Mouse (Mus musculus) intestine, embryonic 15.5 days (tissue): ENCODE results near the gene Pold3. TPM values are rescaled to one million over a fixed set of nuclear protein-coding genes. Genes with fewer than 3 reads are reported as not detected.
A peak's percentile ranks its signal among the peaks of the same experiment; 100 is the strongest.

Experiments
- ATAC-seq: fragments of 200-750 bp; cut with Nextera tagmentation; 2 replicates; pipeline ENCODE4 v1.8.0; 2017; ENCODE audit warnings: moderate TSS enrichment, moderate library complexity
- H3K27ac ChIP-seq: fragments of 300-500 bp; sonication (generic); 2 replicates; pipeline ENCODE4 v1.5.1; 2015; ENCODE audit warnings: mild to moderate bottlenecking, inconsistent platforms
- H3K27me3 ChIP-seq: fragments of 300-500 bp; sonication (generic); replicated peaks from 2 replicates; pipeline ENCODE4 v1.6.1; 2015; ENCODE audit warnings: inconsistent platforms
- H3K36me3 ChIP-seq: fragments of 300-500 bp; sonication (generic); 2 replicates; pipeline ENCODE4 v1.6.1; 2015; ENCODE audit warnings: inconsistent platforms
- H3K4me1 ChIP-seq: fragments of 300-500 bp; sonication (generic); replicated peaks from 2 replicates; pipeline ENCODE4 v1.6.1; 2015; ENCODE audit warnings: inconsistent platforms
- H3K4me2 ChIP-seq: fragments of 300-500 bp; sonication (generic); replicated peaks from 2 replicates; pipeline ENCODE4 v1.6.1; 2015; ENCODE audit warnings: mild to moderate bottlenecking, inconsistent platforms
- H3K4me3 ChIP-seq: fragments of 300-500 bp; sonication (generic); replicated peaks from 2 replicates; pipeline ENCODE4 v1.5.1; 2015; ENCODE audit warnings: inconsistent platforms
- H3K9ac ChIP-seq: fragments of 300-500 bp; sonication (generic); 2 replicates; pipeline ENCODE4 v1.6.1; 2015; ENCODE audit warnings: inconsistent platforms
- H3K9me3 ChIP-seq: fragments of 300-500 bp; sonication (generic); 2 replicates; pipeline ENCODE4 v1.6.1; 2016; ENCODE audit warnings: inconsistent platforms
- WGBS: fragments of 180-500 bp; shearing (Covaris S2); methylation state at CpG from one replicate; pipeline ENCODE4 v1.1.7; 2015; 5-methylcytosine and 5-hydroxymethylcytosine counted together
- polyA plus RNA-seq: library from polyadenylated mRNA; unstranded; fragments of >200 nt; fragmentation: Nextera tagmentation; extraction: Ambion mirVana; gene quantifications from 2 replicates; pipeline ENCODE4 v1.2.1, GENCODE M21; 2015

Pold3 gene
- 52.6 and 54.7 TPM in 2 replicates for polyA plus RNA-seq

DNA sequence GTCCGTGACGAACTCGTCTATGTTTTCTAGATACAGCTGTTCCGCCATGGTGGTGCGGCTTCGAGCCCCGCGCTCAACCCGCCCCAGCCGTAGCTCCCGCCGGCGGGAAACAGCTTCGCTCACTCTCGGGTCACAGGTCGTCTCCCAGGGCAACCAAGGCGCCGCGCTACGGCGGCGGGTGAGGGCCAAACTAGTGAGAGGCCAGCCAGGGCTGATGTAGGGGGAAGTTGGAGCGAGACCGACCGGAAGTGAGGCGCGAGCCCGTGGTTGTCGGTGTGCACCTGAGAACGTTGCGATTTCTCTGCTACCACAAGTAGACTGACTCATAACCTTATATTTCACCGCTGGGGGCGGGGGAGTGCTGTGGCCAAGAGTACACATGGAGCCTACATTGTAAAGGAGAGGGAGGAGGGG lies at the start of gene Pold3:
TSS of gene Pold3 (minus strand) at position 190 of the 414 bp plus-strand sequence.
- Histone ChIP-seq H3K27me3 (no peaks in the 10 kb centered on the region), H3K4me1 (no peaks in the 10 kb centered on the region), H3K4me2 (peak within 1 kb of the TSS; percentile 69), H3K9me3 (no peaks in the 10 kb centered on the region), H3K4me3 (peak within 1 kb of the TSS; percentile 79), H3K27ac (peak within 1 kb of the TSS; percentile 88), H3K9ac (peak within 1 kb of the TSS; percentile 82), H3K36me3 (peaks cover 8% of the 10 kb centered on the region; the same call in 1 of the 2 replicates)
- peak; percentile 96 for ATAC-seq
- WGBS: 0% methylated on average over 33 of the region's 33 CpGs

DNA sequence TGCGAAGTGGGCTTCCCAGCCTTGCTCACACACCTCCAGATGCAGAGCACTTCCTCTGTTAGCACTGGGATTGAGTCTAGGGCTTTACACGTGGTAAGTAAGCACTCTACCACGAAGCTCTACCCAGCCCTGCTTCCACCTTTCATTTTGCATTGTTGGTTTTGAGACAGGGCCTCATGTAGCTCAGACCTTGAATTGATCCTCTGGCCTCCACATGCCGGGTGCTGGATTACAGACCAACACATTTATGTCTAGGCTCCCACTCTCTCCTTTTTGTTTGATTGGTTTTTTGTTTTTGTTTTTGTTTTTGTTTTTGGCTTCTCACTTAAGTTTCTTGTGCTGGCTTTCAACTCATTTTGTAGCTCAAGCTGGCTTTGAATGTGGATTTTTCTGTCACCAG lies 49.4 kb upstream of the Pold3 start:
- ATAC-seq: no peak
- Histone ChIP-seq H3K4me1 (no peaks in the 10 kb centered on the region), H3K9ac (no peak overlapping the region), H3K27me3 (no peaks in the 10 kb centered on the region), H3K4me2 (no peak overlapping the region), H3K27ac (no peak overlapping the region), H3K9me3 (no peaks in the 10 kb centered on the region), H3K4me3 (no peak overlapping the region), H3K36me3 (no peaks in the 10 kb centered on the region)
- 62% methylated on average over 4 of the region's 4 CpGs for WGBS

DNA sequence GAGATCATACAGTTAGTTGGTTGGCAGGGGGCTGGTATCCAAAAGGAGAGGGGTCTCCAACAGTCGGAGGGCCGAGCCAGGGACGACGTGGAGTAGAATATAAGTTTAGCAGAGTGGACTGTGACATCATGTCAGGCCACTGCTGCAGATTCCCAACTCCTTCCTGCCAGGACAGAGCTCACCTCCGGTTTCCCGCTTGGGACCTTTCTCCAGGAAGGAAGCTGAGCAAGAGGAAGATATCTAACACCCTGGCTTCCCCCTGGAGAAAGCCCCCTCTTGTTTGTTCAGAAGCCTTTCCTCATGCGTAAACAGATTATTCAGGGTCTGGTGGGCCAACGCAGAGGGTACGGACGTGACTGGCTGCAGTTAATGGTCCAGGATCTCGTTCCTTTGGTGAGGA lies 47.3 kb upstream of the Pold3 start:
- H3K9ac ChIP-seq: no peak overlapping the region
- 69% methylated on average over 11 of the region's 11 CpGs for WGBS
- no peak for ATAC-seq
- H3K27me3 ChIP-seq: no peaks in the 10 kb centered on the region
- no peak overlapping the region for H3K4me3 ChIP-seq
- no peak overlapping the region for H3K4me2 ChIP-seq
- H3K9me3 ChIP-seq: no peaks in the 10 kb centered on the region
- H3K27ac ChIP-seq: no peak overlapping the region
- no peaks in the 10 kb centered on the region for H3K4me1 ChIP-seq
- no peaks in the 10 kb centered on the region for H3K36me3 ChIP-seq

GRCm38 (mm10) chr7:100163506-100163905 lies 42.1 kb upstream of the Pold3 start:
- no peak overlapping the region for H3K4me3 ChIP-seq
- H3K4me2 ChIP-seq: no peak overlapping the region
- no peak overlapping the region for H3K9ac ChIP-seq
- no peak overlapping the region for H3K27ac ChIP-seq
- H3K4me1 ChIP-seq: peaks cover 6% of the 10 kb centered on the region
- no peaks in the 10 kb centered on the region for H3K36me3 ChIP-seq
- ATAC-seq: no peak
- no peaks in the 10 kb centered on the region for H3K9me3 ChIP-seq
- H3K27me3 ChIP-seq: no peaks in the 10 kb centered on the region
- WGBS: 85% methylated on average over 4 of the region's 4 CpGs

GRCm38 (mm10) chr7:100160006-100160405 lies 38.6 kb upstream of the Pold3 start:
- H3K27me3 ChIP-seq: no peaks in the 10 kb centered on the region
- peak; percentile 9; the same call in 1 of the 2 replicates for ATAC-seq
- peak overlapping the region; percentile 95 for H3K4me2 ChIP-seq
- H3K4me1 ChIP-seq: peaks cover 6% of the 10 kb centered on the region
- 60% methylated on average over 7 of the region's 7 CpGs for WGBS
- H3K9me3 ChIP-seq: no peaks in the 10 kb centered on the region
- no peaks in the 10 kb centered on the region for H3K36me3 ChIP-seq
- peak overlapping the region; percentile 94 for H3K9ac ChIP-seq
- peak overlapping the region; percentile 94 for H3K4me3 ChIP-seq
- 0 out of 2 replicates have a peak overlapping the region, but pooled peaks have one; percentile 99 for H3K27ac ChIP-seq

- Histone ChIP-seq H3K4me1 (peaks cover 6% of the 10 kb centered on the region), H3K27me3 (no peaks in the 10 kb centered on the region), H3K9ac (peak within 1 kb of the TSS; percentile 94), H3K36me3 (no peaks in the 10 kb centered on the region), H3K9me3 (no peaks in the 10 kb centered on the region), H3K4me2 (peak within 1 kb of the TSS; percentile 95), H3K27ac (peak within 1 kb of the TSS; percentile 99), H3K4me3 (peak within 1 kb of the TSS; percentile 94)
- under 1% methylated on average over 78 of the region's 78 CpGs for WGBS
- peak; percentile 97 for ATAC-seq
Measured at GRCm38 (mm10) chr7:100159105-100159841, 37.9 kb upstream of the Pold3 start, which contains the start of gene Lipt2. TSS of gene Lipt2 (plus strand) at chr7:100159277.

DNA sequence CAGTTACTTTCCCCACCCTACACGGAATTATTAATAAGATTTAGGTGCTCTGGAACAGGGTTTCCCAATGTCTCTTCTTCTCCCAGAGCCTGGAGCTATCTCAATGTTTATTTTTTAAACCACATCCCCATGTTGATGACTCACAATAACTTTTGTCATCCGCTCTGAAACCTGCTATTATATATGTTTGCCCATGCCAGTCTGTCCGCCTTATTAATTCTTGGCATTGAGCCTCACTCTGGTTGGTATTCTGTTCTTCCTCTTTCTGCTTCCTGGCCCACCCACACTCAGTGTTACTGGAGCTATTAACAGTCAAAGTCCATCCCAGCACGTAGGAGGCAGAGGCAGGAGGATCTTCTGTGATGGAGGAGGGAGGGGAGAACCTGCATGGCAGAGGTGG lies 36.3 kb upstream of the Pold3 start:
- Histone ChIP-seq H3K4me3 (no peak overlapping the region), H3K27me3 (no peaks in the 10 kb centered on the region), H3K4me1 (peaks cover 4% of the 10 kb centered on the region), H3K36me3 (no peaks in the 10 kb centered on the region), H3K9ac (no peak overlapping the region), H3K27ac (no peak overlapping the region), H3K9me3 (no peaks in the 10 kb centered on the region), H3K4me2 (no peak overlapping the region)
- 73% methylated on average over 4 of the region's 4 CpGs for WGBS
- ATAC-seq: no peak

DNA sequence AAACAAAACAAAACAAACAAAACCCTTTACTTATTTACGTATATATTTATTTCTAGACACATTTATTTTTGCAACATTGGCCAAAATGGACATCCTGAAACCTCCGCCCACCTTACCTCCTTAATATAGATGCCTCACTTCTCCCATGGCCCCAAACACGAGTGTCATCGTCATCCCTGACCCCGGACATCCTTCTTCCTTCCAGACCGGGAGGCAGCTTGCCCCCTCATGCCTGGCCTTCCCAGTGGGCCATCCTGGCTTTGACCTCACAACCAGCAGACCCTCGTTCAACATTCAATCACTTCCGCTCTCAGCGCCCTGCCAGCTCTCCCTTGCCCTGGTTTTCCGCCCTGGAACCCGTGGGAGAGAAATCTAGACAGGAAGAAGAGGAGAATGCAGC lies 29.3 kb upstream of the Pold3 start:
- H3K27me3 ChIP-seq: no peaks in the 10 kb centered on the region
- H3K4me3 ChIP-seq: no peak overlapping the region
- no peak overlapping the region for H3K4me2 ChIP-seq
- H3K36me3 ChIP-seq: no peaks in the 10 kb centered on the region
- no peak for ATAC-seq
- no peaks in the 10 kb centered on the region for H3K4me1 ChIP-seq
- no peak overlapping the region for H3K27ac ChIP-seq
- H3K9ac ChIP-seq: no peak overlapping the region
- 83% methylated on average over 11 of the region's 11 CpGs for WGBS
- H3K9me3 ChIP-seq: no peaks in the 10 kb centered on the region

DNA sequence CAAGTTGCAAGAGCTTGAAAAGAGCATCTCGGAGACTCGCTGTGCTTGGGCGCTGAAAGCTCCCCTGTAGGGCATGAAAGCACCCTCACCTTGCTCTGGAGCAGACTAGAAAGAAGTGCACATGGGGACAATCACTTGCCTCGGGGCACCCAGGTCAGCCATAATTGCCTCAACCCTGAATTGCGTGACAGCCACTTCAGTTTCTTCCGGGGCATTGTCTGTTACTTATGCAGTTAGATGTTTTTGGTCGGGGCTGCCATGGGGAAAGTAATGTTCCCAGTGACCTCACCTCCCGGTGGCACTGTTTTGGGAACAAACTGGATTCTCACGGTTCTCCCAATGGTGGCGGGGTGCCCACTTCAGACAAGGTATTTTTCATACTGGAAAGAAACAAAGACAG lies 28.7 kb upstream of the Pold3 start:
- no peaks in the 10 kb centered on the region for H3K27me3 ChIP-seq
- no peak for ATAC-seq
- no peaks in the 10 kb centered on the region for H3K36me3 ChIP-seq
- H3K27ac ChIP-seq: no peak overlapping the region
- WGBS: 72% methylated on average over 10 of the region's 10 CpGs
- H3K4me2 ChIP-seq: no peak overlapping the region
- H3K4me1 ChIP-seq: no peaks in the 10 kb centered on the region
- no peak overlapping the region for H3K4me3 ChIP-seq
- no peak overlapping the region for H3K9ac ChIP-seq
- no peaks in the 10 kb centered on the region for H3K9me3 ChIP-seq

- H3K4me1 ChIP-seq: no peaks in the 10 kb centered on the region
- no peaks in the 10 kb centered on the region for H3K27me3 ChIP-seq
- no peaks in the 10 kb centered on the region for H3K9me3 ChIP-seq
- no peak overlapping the region for H3K4me2 ChIP-seq
- H3K27ac ChIP-seq: no peak overlapping the region
- H3K4me3 ChIP-seq: no peak overlapping the region
- no peaks in the 10 kb centered on the region for H3K36me3 ChIP-seq
- no peak for ATAC-seq
- WGBS: 84% methylated on average over 4 of the region's 4 CpGs
- H3K9ac ChIP-seq: no peak overlapping the region
Measured at GRCm38 (mm10) chr7:100148586-100148985, 27.2 kb upstream of the Pold3 start.

GRCm38 (mm10) chr7:100140591-100140990 lies 19.2 kb upstream of the Pold3 start:
- no peak for ATAC-seq
- H3K4me1 ChIP-seq: no peaks in the 10 kb centered on the region
- no peaks in the 10 kb centered on the region for H3K27me3 ChIP-seq
- no peak overlapping the region for H3K4me3 ChIP-seq
- H3K27ac ChIP-seq: no peak overlapping the region
- no peaks in the 10 kb centered on the region for H3K9me3 ChIP-seq
- H3K36me3 ChIP-seq: no peaks in the 10 kb centered on the region
- H3K4me2 ChIP-seq: no peak overlapping the region
- WGBS: 83% methylated on average over 1 of the region's 1 CpGs
- H3K9ac ChIP-seq: no peak overlapping the region

DNA sequence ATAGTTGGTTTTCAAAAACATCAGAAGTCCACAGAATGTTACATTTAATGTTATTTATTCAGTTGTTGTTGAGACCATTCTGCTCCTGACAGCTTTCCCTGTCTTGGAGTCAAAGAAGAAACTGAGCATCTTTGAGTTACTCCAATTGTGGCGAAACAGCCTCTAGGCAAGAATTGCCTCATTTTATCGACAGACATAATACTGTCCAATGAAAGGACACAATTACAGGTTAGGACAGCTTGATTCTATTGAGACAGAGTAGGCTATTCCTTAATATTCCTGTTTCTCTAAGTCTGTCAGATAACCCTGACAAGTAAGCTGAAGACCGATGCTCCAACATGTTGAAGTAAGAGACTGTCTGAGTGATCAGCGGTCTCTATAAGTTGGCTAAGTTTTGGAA lies 16.7 kb upstream of the Pold3 start:
- H3K9me3 ChIP-seq: no peaks in the 10 kb centered on the region
- no peak overlapping the region for H3K9ac ChIP-seq
- no peaks in the 10 kb centered on the region for H3K36me3 ChIP-seq
- no peak overlapping the region for H3K4me3 ChIP-seq
- no peak for ATAC-seq
- H3K27ac ChIP-seq: no peak overlapping the region
- no peaks in the 10 kb centered on the region for H3K4me1 ChIP-seq
- no peaks in the 10 kb centered on the region for H3K27me3 ChIP-seq
- 95% methylated on average over 4 of the region's 4 CpGs for WGBS
- no peak overlapping the region for H3K4me2 ChIP-seq

- Histone ChIP-seq H3K4me3 (no peak overlapping the region), H3K4me1 (no peaks in the 10 kb centered on the region), H3K4me2 (no peak overlapping the region), H3K27me3 (no peaks in the 10 kb centered on the region), H3K9me3 (no peaks in the 10 kb centered on the region), H3K27ac (no peak overlapping the region), H3K36me3 (no peaks in the 10 kb centered on the region), H3K9ac (no peak overlapping the region)
- 70% methylated on average over 9 of the region's 9 CpGs for WGBS
- no peak for ATAC-seq
Measured at GRCm38 (mm10) chr7:100137038-100137437, 15.7 kb upstream of the Pold3 start.
